Mouse (Mus musculus) embryonic fibroblast, embryonic 13.5 days (primary cell): Measurements from ENCODE around the gene Gbp4. TPM values are rescaled to one million over a fixed set of nuclear protein-coding genes. Genes with fewer than 3 reads are reported as not detected.
"Not testable (repeated sequence)": the region's sequence is repeated elsewhere in the genome, so short reads cannot be mapped to it uniquely, and the experiment has no call there.

Experiments used
- H3K27ac ChIP-seq: 2 replicates; pipeline ENCODE4 v1.5.1; 2012; ENCODE audit warnings: low read length, control low read depth, inconsistent platforms; ENCODE audit not compliant: insufficient read depth
- H3K4me1 ChIP-seq: 2 replicates; pipeline ENCODE4 v1.6.1; 2011; ENCODE audit warnings: low read length; ENCODE audit not compliant: control insufficient read depth, insufficient read depth
- H3K4me3 ChIP-seq: 2 replicates; pipeline ENCODE4 v1.5.1; 2011; ENCODE audit warnings: mild to moderate bottlenecking, control low read depth, low read length; ENCODE audit not compliant: insufficient read depth
- CTCF ChIP-seq: IDR thresholded peaks from 2 replicates; pipeline ENCODE4 v1.5.1; 2011; ENCODE audit warnings: mild to moderate bottlenecking, control low read depth, low read length, moderate library complexity, borderline replicate concordance; ENCODE audit not compliant: insufficient read depth
- POLR2A ChIP-seq: IDR thresholded peaks from 2 replicates; pipeline ENCODE4 v1.6.1; 2011; ENCODE audit warnings: low read depth, mild to moderate bottlenecking, control low read depth, low read length, moderate library complexity
- polyA plus RNA-seq: library from polyadenylated mRNA; stranded (reverse); fragments of >200 nt; gene quantifications from 2 replicates; pipeline ENCODE4 v1.2.4, GENCODE M21; 2011; ENCODE audit warnings: low read depth; ENCODE audit not compliant: missing spikeins, insufficient read length

The Gbp4 gene
- polyA plus RNA-seq, 1 experiment = not detected

DNA sequence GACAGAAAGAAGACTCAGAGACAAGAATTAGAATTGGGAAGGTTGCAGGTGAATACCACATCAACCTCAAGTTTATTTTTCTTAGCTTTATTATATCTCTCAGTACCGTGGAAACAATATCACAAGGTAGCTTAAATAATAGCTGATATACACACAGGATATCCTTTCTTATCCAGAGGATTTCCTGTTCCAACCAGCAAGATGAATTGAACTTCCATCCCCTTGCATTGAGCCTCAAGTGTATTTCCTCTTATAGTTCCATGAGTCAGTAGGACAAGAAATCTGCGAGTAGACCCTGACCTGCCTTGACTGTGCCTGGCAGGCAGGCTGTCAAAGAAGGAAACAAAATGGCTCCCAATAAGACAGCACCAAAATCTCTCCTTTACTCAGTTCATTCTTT is 23.6 kb downstream of the Gbp4 start:
- no peak for TF ChIP-seq POLR2A
- no peak for TF ChIP-seq CTCF
- Histone ChIP-seq H3K4me3 (no peak overlapping the region), H3K4me1 (no peaks in the 10 kb centered on the region), H3K27ac (no peak overlapping the region)

DNA sequence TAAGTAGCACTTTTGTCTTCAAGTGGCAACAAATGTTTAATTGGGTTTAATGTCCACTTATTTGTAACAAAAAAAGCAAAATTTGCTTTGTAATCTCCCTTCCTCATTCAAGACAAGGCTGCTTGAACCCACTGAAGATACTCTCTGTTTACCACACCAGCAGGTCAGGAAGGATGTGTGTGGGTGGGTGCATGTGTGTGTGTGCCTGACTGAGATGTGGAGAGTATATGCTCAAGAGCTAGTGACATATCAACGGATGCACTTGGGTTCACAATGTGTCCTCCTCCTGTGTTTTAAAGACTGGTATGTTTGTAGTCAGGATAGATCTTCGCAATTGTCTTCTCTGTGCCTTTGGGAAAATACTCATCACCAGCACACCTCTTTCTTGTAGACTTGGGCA is 24.7 kb downstream of the Gbp4 start:
- Histone ChIP-seq H3K4me3 (no peak overlapping the region), H3K4me1 (no peaks in the 10 kb centered on the region), H3K27ac (no peak overlapping the region)
- TF ChIP-seq CTCF = no peak
- no peak for TF ChIP-seq POLR2A

DNA sequence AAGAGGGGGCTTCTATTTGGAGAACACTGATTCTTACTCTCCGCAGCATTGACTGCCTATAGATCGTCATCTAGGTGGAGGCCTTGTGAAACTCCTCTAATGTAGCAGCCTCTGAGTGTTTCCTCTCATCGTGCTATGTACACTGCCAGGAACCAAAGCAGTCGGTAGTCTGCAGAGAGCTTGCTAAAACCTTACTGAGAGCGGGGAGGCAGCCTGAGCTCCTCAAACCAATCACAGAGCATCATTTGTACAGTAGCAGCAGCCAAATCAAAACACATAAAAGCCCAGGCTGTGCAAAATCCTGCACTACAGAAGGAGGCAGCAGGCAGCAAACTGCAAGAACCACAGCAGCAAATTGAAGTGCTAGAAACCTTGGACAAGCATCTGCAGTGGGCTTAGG is 25.7 kb downstream of the Gbp4 start:
- H3K27ac ChIP-seq = no peak overlapping the region
- no peaks in the 10 kb centered on the region for H3K4me1 ChIP-seq
- no peak overlapping the region for H3K4me3 ChIP-seq
- TF ChIP-seq POLR2A (no peak), CTCF (no peak)

DNA sequence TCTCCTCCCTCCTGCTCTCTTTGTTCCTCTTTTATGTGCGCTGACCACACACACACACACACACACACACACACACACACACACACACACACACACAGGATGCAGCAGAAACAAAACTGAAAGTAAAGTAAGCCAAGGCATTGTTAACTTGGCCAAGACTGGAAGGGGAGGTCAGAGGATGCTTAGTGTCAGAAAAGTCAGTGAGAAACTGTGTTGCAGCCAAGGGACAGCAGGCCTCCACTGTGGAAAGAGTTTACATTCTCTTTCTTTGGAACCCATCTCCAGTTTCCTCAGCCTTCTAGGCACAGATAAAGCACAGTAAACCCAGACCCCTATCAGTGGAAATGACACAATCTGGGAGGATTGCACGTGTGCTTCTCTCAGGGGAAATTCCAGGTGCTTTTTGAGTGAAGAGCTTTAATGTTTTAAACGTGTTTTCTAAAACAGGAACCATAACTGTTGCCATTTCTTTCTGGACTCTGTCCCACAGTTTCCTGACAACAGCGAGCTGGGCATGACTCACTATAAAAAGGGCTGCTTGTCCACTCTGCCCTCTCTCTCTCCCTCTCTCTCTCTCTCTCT is 29.0 kb downstream of the Gbp4 start:
- not testable (repeated sequence) for H3K4me3 ChIP-seq, H3K4me1 ChIP-seq
- H3K27ac ChIP-seq = peak overlapping the region; percentile 61

DNA sequence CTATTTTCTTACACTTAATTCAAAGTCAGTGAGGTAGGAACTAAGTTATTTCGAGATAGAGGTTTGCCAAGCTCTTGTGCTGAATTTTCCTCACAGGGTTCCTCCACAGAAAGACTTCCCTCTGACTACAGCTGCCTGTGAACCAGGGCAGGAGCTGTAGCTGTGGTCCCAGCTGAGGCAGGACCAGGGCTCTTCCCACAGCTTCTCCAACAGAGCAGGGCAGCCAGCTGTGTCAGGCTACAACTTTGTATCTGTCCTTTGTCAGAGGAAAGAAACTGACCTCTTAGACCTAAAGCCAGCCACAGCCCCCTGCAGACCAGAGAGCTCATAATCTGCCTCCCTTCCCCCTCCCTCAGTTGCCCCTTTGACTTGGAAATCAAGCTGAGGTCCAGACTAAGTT is 29.6 kb downstream of the Gbp4 start:
- not testable (repeated sequence) for H3K27ac ChIP-seq, H3K4me3 ChIP-seq, H3K4me1 ChIP-seq

DNA sequence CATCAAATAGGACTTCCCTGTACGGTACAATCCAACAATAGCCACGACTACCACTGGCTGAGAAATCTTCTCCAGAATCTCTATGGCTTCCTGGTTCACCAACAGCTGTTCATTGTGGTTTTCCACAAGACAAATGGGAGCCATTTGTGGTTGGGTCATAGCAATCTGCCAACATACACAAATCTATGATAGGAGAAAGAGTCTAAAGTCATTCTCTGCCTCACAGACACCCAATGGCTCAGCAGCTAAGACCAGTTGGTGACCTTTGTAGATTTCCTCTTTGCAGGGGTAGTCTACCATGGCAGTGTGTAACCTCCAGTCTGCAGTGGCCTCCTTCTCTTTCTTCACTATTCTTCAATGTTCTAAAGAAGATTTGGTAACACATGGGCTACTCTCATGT is 33.7 kb downstream of the Gbp4 start:
- not testable (repeated sequence) for H3K4me3 ChIP-seq, H3K27ac ChIP-seq, H3K4me1 ChIP-seq

DNA sequence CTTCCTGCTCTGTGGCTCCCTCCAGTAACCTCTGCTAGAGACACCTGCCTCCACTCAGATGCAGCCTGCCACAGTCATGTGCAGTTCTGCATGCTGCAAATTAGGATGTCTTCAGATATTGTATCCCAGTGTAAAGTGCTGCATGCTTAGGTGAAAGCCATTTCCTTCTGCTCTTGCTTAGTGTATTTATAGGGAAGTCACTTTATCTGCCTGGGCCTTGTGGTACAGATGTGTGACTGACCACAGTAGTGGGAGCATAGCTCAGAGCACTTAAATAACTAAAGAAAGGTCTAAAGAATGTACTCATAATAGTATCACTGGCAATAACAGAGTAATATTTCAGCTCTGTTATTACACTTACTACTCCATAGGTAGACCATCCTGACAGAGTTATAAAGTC is 57.5 kb downstream of the Gbp4 start:
- H3K4me1 ChIP-seq = no peaks in the 10 kb centered on the region
- no peak overlapping the region for H3K27ac ChIP-seq
- H3K4me3 ChIP-seq = no peak overlapping the region
- TF ChIP-seq POLR2A (no peak), CTCF (no peak)

DNA sequence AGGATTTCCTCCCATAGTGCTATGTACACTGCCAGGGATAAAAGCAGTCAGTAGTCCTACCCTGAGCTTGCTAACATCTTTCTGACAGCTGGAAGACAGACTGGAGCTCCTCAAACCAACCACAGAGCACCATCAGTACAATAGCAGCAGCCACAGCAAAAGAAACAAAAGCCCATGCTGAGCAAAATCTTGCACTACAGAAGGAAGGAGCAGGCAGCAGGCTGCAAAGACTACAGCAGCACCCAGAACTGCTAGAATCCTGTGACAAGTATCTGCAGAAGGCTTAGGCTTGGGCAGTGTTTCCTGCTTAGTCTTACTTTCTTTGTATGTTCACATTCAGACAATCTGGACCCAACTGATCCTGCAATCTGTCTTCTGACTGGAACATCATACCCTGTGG is 71.0 kb downstream of the Gbp4 start:
- H3K4me1 ChIP-seq, H3K27ac ChIP-seq, H3K4me3 ChIP-seq: not testable (repeated sequence)

Other genes starting within 250 kb of the Gbp4 start
- not detected in 2 replicates for gene Abcg3, start 156.9 kb downstream of the Gbp4 start, polyA plus RNA-seq
- gene Gbp9, start within 50 bp of the Gbp4 start, polyA plus RNA-seq = 1.3 and 2.3 TPM in 2 replicates
- 0.28 TPM in 1 of 2 replicates, not detected in the other for gene Gbp8, start within 50 bp of the Gbp4 start, polyA plus RNA-seq
- 0.83 TPM in 1 of 2 replicates, not detected in the other for gene Gbp10, start 99.9 kb upstream of the Gbp4 start, polyA plus RNA-seq
- gene Gm43302, start 154.1 kb upstream of the Gbp4 start, polyA plus RNA-seq = not detected in 2 replicates
- 0.97 and 3.8 TPM in 2 replicates for gene Gbp6, start 154.1 kb upstream of the Gbp4 start, polyA plus RNA-seq